Mouse (Mus musculus) ES-Bruce4 (cell line): Measurements from ENCODE around the gene Alpk3.

Experiments used
- CTCF ChIP-seq: IDR thresholded peaks from one replicate; pipeline ENCODE4 v1.8.1; 2011; ENCODE audit warnings: low read depth, low read length
- EP300 ChIP-seq: IDR thresholded peaks from 2 replicates; pipeline ENCODE4 v1.6.1; 2011; ENCODE audit warnings: low read depth, low read length; ENCODE audit not compliant: insufficient read depth

GRCm38 (mm10) chr7:81102854-81103253 is 45.5 kb downstream of the Alpk3 start:
- no peak for TF ChIP-seq CTCF
- no peak for TF ChIP-seq EP300
